Mouse (Mus musculus) spleen, adult 2 months (tissue): ENCODE results near the gene Lonp2.

Experiments
- CTCF ChIP-seq: fragments of 200-500 bp; IDR thresholded peaks from 2 replicates; pipeline ENCODE4 v1.5.1; 2011; ENCODE audit warnings: mild to moderate bottlenecking, inconsistent platforms; ENCODE audit not compliant: insufficient read depth, insufficient read length, insufficient replicate concordance; ENCODE audit errors: extremely low read depth
- POLR2A ChIP-seq: fragments of 200-500 bp; IDR thresholded peaks from 2 replicates; pipeline ENCODE4 v1.6.1; 2011; ENCODE audit warnings: low read depth, low read length, inconsistent platforms

DNA sequence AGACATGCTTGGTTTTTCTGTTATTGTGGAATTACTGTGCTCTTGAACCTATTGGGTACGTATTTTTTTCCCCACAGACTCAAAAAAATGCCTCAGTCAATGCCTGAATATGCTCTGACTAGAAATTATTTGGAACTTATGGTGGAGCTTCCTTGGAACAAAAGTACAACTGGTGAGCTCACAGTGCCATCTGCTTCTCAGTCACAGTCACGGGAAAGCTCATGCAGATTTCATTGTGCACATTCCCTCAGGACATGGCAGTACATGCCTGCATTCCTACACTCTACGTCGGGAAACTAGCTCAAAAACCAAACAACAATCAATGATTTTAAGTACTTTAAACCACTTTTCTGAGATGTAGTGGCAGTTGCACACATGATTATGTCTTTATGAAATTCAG is 14.0 kb downstream of the Lonp2 start:
- no peak for TF ChIP-seq CTCF
- TF ChIP-seq POLR2A, result no peak
